Mouse (Mus musculus) hindbrain, embryonic 14.5 days (tissue): Measurements from ENCODE around the gene Arhgap15. TPM values are rescaled to one million over a fixed set of nuclear protein-coding genes. Genes with fewer than 3 reads are reported as not detected.

Experiments
- ATAC-seq: fragments of 200-750 bp; cut with Nextera tagmentation; 2 replicates; pipeline ENCODE4 v1.8.0; 2017; ENCODE audit warnings: moderate number of reproducible peaks, mild to moderate bottlenecking, moderate TSS enrichment, moderate library complexity; ENCODE audit not compliant: low FRiP score
- DNase-seq: peaks from one replicate; pipeline ENCODE4 v3.0.0-alpha.2; 2015; ENCODE audit warnings: low spot score
- H3K27ac ChIP-seq: fragments of 300-500 bp; sonication (generic); 2 replicates; pipeline ENCODE4 v1.5.1; 2014; ENCODE audit warnings: mild to moderate bottlenecking, moderate library complexity
- H3K27me3 ChIP-seq: fragments of 300-500 bp; sonication (generic); 2 replicates; pipeline ENCODE4 v1.6.1; 2014; ENCODE audit warnings: mild to moderate bottlenecking, low read length, mixed read lengths; ENCODE audit not compliant: control insufficient read depth, insufficient read depth
- H3K36me3 ChIP-seq: fragments of 300-500 bp; sonication (generic); replicated peaks from 2 replicates; pipeline ENCODE4 v1.6.1; 2014; ENCODE audit not compliant: control insufficient read depth, insufficient read depth
- H3K4me1 ChIP-seq: fragments of 300-500 bp; sonication (generic); replicated peaks from 2 replicates; pipeline ENCODE4 v1.6.1; 2014; ENCODE audit warnings: antibody characterized with exemption, low read length, mixed read lengths; ENCODE audit not compliant: control insufficient read depth, insufficient read depth
- H3K4me2 ChIP-seq: fragments of 300-500 bp; sonication (generic); replicated peaks from 2 replicates; pipeline ENCODE4 v1.6.1; 2014; ENCODE audit warnings: mild to moderate bottlenecking, moderate library complexity
- H3K4me3 ChIP-seq: fragments of 300-500 bp; sonication (generic); replicated peaks from 2 replicates; pipeline ENCODE4 v1.5.1; 2014; ENCODE audit warnings: mild to moderate bottlenecking, low read length
- H3K9ac ChIP-seq: fragments of 300-500 bp; sonication (generic); 2 replicates; pipeline ENCODE4 v1.6.1; 2014
- H3K9me3 ChIP-seq: fragments of 300-500 bp; sonication (generic); 2 replicates; pipeline ENCODE4 v1.6.1; 2016; ENCODE audit warnings: low read length; ENCODE audit not compliant: control insufficient read depth
- WGBS: fragments of 180-500 bp; shearing (Covaris S2); extraction: QIAGEN DNeasy Blood & Tissue Kit; methylation state at CpG from one replicate; pipeline ENCODE4 v1.1.7; 2014; 5-methylcytosine and 5-hydroxymethylcytosine counted together
- polyA plus RNA-seq: library from polyadenylated mRNA; unstranded; fragments of >200 nt; fragmentation: Nextera tagmentation; extraction: Ambion mirVana; gene quantifications from 2 replicates; pipeline ENCODE4 v1.2.1, GENCODE M21; 2014

Arhgap15 gene
- polyA plus RNA-seq, 1 experiment from 2014 or later: 3.1 TPM

- no peak overlapping the region for H3K27ac ChIP-seq
- no peak for DNase-seq
- H3K4me3 ChIP-seq: no peak overlapping the region
- ATAC-seq: no peak
- no peaks in the 10 kb centered on the region for H3K27me3 ChIP-seq
- no peak overlapping the region for H3K9ac ChIP-seq
- no peaks in the 10 kb centered on the region for H3K36me3 ChIP-seq
- 80% methylated on average over 3 of the region's 3 CpGs for WGBS
- H3K9me3 ChIP-seq: no peaks in the 10 kb centered on the region
- H3K4me2 ChIP-seq: no peak overlapping the region
- no peaks in the 10 kb centered on the region for H3K4me1 ChIP-seq
Observed at GRCm38 (mm10) chr2:44124683-44125082, 376.1 kb downstream of the Arhgap15 start.

GRCm38 (mm10) chr2:44126044-44126695 lies 377.5 kb downstream of the Arhgap15 start:
- no peaks in the 10 kb centered on the region for H3K9me3 ChIP-seq
- H3K9ac ChIP-seq: no peak overlapping the region
- H3K4me2 ChIP-seq: no peak overlapping the region
- H3K4me1 ChIP-seq: no peaks in the 10 kb centered on the region
- DNase-seq (no peak), ATAC-seq (no peak)
- H3K27me3 ChIP-seq: no peaks in the 10 kb centered on the region
- H3K36me3 ChIP-seq: no peaks in the 10 kb centered on the region
- no peak overlapping the region for H3K27ac ChIP-seq
- H3K4me3 ChIP-seq: no peak overlapping the region
- WGBS: 95% methylated on average over 1 of the region's 1 CpGs

GRCm38 (mm10) chr2:44129533-44129932 lies 380.9 kb downstream of the Arhgap15 start:
- DNase-seq (no peak), ATAC-seq (no peak)
- Histone ChIP-seq H3K36me3 (no peaks in the 10 kb centered on the region), H3K27ac (no peak overlapping the region), H3K4me3 (no peak overlapping the region), H3K27me3 (no peaks in the 10 kb centered on the region), H3K4me2 (no peak overlapping the region), H3K9ac (no peak overlapping the region), H3K4me1 (no peaks in the 10 kb centered on the region), H3K9me3 (no peaks in the 10 kb centered on the region)
- WGBS: 88% methylated on average over 3 of the region's 3 CpGs

- Histone ChIP-seq H3K36me3 (no peaks in the 10 kb centered on the region), H3K4me1 (no peaks in the 10 kb centered on the region), H3K4me2 (no peak overlapping the region), H3K4me3 (no peak overlapping the region), H3K27ac (no peak overlapping the region), H3K9me3 (no peaks in the 10 kb centered on the region), H3K27me3 (no peaks in the 10 kb centered on the region), H3K9ac (no peak overlapping the region)
- ATAC-seq (no peak), DNase-seq (no peak)
- WGBS: 81% methylated on average over 3 of the region's 3 CpGs
Observed at GRCm38 (mm10) chr2:44131271-44131670, 382.6 kb downstream of the Arhgap15 start.

- H3K9ac ChIP-seq: no peak overlapping the region
- H3K27ac ChIP-seq: no peak overlapping the region
- H3K4me2 ChIP-seq: no peak overlapping the region
- ATAC-seq (no peak), DNase-seq (no peak)
- H3K4me3 ChIP-seq: no peak overlapping the region
- no peaks in the 10 kb centered on the region for H3K9me3 ChIP-seq
- no peaks in the 10 kb centered on the region for H3K4me1 ChIP-seq
- 84% methylated on average over 3 of the region's 3 CpGs for WGBS
- H3K27me3 ChIP-seq: no peaks in the 10 kb centered on the region
- H3K36me3 ChIP-seq: no peaks in the 10 kb centered on the region
Observed at GRCm38 (mm10) chr2:44134796-44135195, 386.2 kb downstream of the Arhgap15 start.

GRCm38 (mm10) chr2:44140455-44140854 lies 391.8 kb downstream of the Arhgap15 start:
- Histone ChIP-seq H3K4me1 (no peaks in the 10 kb centered on the region), H3K4me3 (no peak overlapping the region), H3K36me3 (no peaks in the 10 kb centered on the region), H3K27ac (no peak overlapping the region), H3K27me3 (no peaks in the 10 kb centered on the region), H3K9me3 (no peaks in the 10 kb centered on the region), H3K4me2 (no peak overlapping the region), H3K9ac (no peak overlapping the region)
- no peak for ATAC-seq
- no peak for DNase-seq
- 92% methylated on average over 4 of the region's 4 CpGs for WGBS

- Histone ChIP-seq H3K9me3 (no peaks in the 10 kb centered on the region), H3K9ac (no peak overlapping the region), H3K36me3 (no peaks in the 10 kb centered on the region), H3K4me1 (no peaks in the 10 kb centered on the region), H3K27ac (no peak overlapping the region), H3K27me3 (no peaks in the 10 kb centered on the region), H3K4me2 (no peak overlapping the region), H3K4me3 (no peak overlapping the region)
- 86% methylated on average over 9 of the region's 9 CpGs for WGBS
- no peak for DNase-seq
- ATAC-seq: no peak
Observed at GRCm38 (mm10) chr2:44142152-44142551, 393.5 kb downstream of the Arhgap15 start.

- no peak for ATAC-seq
- H3K9ac ChIP-seq: no peak overlapping the region
- 94% methylated on average over 5 of the region's 5 CpGs for WGBS
Observed at GRCm38 (mm10) chr2:44142611-44143010, 394.0 kb downstream of the Arhgap15 start.

GRCm38 (mm10) chr2:44146124-44146981 lies 397.7 kb downstream of the Arhgap15 start:
- no peak overlapping the region for H3K9ac ChIP-seq
- H3K4me3 ChIP-seq: no peak overlapping the region
- 91% methylated on average over 7 of the region's 7 CpGs for WGBS
- no peak overlapping the region for H3K4me2 ChIP-seq
- DNase-seq (no peak), ATAC-seq (no peak)
- no peaks in the 10 kb centered on the region for H3K36me3 ChIP-seq
- H3K27ac ChIP-seq: no peak overlapping the region
- H3K27me3 ChIP-seq: no peaks in the 10 kb centered on the region
- no peaks in the 10 kb centered on the region for H3K9me3 ChIP-seq
- no peaks in the 10 kb centered on the region for H3K4me1 ChIP-seq

More at GRCm38 (mm10) chr2:44142611-44143010, 394.0 kb downstream of the Arhgap15 start:
- Histone ChIP-seq H3K4me2 (no peak overlapping the region), H3K4me1 (no peaks in the 10 kb centered on the region), H3K9me3 (no peaks in the 10 kb centered on the region), H3K27ac (no peak overlapping the region), H3K4me3 (no peak overlapping the region), H3K27me3 (no peaks in the 10 kb centered on the region), H3K36me3 (no peaks in the 10 kb centered on the region)
- DNase-seq: no peak
